Mouse (Mus musculus): ENCODE data around the gene Gramd1a. TPM values are rescaled to one million over a fixed set of nuclear protein-coding genes. Genes with fewer than 3 reads are reported as not detected.

Gene Gramd1a
- polyA plus RNA-seq, 1 experiment from 2014 or later: 241 TPM

DNA sequence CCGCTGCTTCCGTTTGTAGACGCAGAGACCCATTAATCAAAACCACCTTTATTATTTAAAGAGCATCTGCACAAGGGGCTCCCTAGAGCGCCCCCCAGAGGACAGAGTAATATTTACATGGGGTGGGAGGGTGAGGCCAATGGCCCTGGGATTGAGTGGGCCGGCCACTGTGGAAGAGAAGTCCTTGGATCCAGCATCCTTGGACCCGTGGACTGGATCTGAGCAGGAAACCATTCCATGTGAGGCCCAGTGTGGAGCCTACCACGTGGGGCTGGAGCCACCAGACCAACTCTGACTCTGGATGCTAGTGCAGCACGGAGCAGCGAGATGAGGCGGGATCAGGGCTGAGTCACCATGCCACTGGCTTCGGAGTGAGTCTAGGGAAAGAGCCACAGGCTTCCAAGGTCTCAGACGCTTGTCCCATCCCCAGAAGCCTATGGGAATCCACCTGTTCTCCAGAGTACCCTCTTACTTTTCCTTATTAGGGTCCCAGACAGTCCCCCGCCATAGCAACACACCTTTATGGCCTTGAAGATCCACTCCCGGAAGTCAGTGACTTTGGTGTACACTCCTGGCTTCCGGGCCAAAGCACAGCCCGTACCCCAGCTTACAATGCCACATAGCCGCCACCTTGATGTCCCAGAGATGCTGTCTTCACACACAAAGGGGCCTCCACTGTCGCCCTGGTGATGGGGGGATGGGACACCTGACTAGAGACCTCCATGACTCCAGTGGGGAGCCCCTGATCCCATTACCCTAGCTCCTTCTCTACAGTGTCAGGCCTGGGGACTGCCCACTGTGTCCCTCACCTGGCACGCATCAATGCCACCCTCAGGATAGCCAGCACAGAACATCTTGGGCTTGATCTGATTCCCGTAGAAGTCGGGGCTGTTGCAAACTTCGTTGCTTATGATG lies 56.7 kb downstream of the Gramd1a start:
- H3K9ac ChIP-seq (replicated peaks): no peak overlapping the region
- H3K4me1 ChIP-seq (replicated peaks): no peaks in the 10 kb centered on the region
- no peak for ATAC-seq
- no peak overlapping the region for H3K4me3 ChIP-seq (replicated peaks)
- no peak overlapping the region for H3K4me2 ChIP-seq (replicated peaks)
- H3K27me3 ChIP-seq: no peaks in the 10 kb centered on the region
- no peaks in the 10 kb centered on the region for H3K9me3 ChIP-seq
- no peak overlapping the region for H3K27ac ChIP-seq
- 83% methylated on average over 22 of the region's 22 CpGs for WGBS
- H3K36me3 ChIP-seq: no peaks in the 10 kb centered on the region

DNA sequence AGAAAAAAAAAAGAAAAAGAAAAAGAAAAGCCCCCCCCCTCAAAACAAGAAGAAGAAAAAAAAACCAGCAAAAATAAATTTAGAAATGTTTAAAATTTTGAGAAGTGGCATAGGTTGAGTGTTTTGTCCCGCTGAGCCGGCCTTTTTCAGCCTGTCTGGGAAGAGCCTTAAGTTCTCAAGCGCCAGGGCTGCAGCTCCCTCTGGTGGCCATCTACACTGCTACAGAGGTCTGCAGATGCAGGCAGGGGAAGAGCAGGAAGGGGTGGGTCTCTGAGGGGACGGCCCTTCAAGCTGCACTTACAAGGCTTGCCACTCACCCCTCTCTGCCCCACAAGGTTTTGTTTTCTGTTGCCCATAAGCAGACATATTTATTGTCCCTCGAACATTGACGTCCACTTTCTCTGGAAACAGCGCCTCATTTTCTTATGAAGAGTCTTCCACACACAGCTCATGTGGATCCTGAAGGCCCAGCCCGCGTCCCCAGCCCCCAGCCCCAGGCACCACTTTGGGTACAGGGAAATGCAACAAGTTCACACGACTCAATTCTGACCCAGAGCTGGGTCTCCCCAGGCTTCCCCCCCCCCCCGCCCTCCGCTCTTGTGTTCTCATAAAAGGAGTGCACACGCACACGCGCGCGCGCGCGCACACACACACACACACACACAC lies 58.0 kb downstream of the Gramd1a start:
- no peak overlapping the region for H3K9ac ChIP-seq (replicated peaks)
- no peaks in the 10 kb centered on the region for H3K9me3 ChIP-seq
- whole genome bisulfite sequencing: 51% methylated on average over 20 of the region's 20 CpGs
- no peaks in the 10 kb centered on the region for H3K27me3 ChIP-seq
- H3K27ac ChIP-seq: no peak overlapping the region
- H3K4me1 ChIP-seq (replicated peaks): no peaks in the 10 kb centered on the region
- no peaks in the 10 kb centered on the region for H3K36me3 ChIP-seq
- peak overlapping the region; percentile 39 for H3K4me2 ChIP-seq (replicated peaks)
- peak overlapping the region; percentile 17; the same call in 1 of the 2 replicates for H3K4me3 ChIP-seq (replicated peaks)
- peak; percentile 95 for ATAC-seq

DNA sequence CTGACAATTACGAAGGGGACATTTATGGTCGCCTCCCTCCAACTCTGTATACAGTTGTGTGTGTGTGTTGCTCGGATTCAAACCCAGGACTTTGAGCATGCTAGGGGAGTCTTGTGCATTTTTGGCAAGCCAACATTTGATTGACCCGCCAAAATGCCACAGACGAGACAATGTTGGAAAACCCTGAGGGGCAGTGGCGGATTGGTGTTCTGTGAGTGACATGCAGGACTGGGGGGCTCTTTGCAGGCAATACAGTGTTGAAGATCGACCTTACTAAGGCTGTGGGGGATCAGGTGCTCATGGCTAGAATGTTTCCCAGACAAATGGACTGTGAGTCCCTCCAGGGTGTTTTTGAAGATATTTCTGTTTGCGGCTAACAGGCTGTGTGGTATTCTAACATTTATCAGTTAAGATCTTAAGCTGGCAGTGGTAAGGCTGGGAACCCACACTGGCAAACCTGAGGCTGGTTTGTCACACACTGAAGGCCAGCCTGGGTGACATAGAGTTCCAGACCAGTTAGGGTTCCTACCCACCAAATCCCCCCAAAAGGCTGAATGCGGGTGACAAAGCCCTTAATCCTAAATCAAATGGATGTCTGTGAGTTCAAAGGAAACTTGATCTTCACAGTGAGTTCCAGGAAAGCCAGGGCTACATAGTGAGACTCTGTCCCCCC lies 58.7 kb downstream of the Gramd1a start:
- H3K27ac ChIP-seq: no peak overlapping the region
- H3K27me3 ChIP-seq: no peaks in the 10 kb centered on the region
- 73% methylated on average over 9 of the region's 9 CpGs for WGBS
- no peaks in the 10 kb centered on the region for H3K36me3 ChIP-seq
- no peaks in the 10 kb centered on the region for H3K4me1 ChIP-seq (replicated peaks)
- ATAC-seq: no peak
- H3K4me2 ChIP-seq (replicated peaks): no peak overlapping the region
- H3K9ac ChIP-seq (replicated peaks): no peak overlapping the region
- no peaks in the 10 kb centered on the region for H3K9me3 ChIP-seq
- H3K4me3 ChIP-seq (replicated peaks): no peak overlapping the region

DNA sequence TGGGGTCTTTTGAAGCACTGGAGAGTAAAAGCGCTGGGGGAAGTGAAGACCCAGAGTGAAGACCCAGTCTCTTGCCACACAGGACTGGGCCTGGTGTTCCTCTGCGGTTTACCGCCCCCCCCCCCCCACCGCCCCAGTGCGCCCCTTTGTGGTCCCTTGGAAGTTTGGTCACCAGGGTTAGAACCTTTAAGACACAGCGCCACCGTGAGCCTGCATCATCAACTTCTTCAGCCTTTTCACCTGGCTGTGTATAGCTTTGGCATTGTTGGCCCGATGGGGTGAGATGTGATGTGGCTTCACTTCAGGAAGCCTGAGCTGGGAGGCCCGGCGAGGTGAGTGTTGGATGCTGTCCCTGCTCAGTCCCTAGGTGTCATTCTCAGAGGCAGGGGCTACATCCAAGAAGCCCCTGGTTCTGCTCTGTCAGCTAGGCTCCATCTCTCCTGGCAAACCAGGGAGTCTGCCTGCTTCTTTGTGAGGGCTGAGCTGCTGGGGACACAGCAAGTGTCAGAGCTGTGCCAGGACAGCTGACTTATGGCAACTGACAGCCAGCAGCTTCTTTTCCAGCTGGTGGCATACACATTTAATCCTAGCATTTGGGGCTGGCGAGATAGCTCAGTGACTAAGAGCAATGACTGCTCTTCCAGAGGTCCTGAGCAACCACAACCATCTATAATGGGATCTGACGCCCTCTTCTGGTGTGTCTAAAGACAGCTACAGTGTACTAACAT lies 60.8 kb downstream of the Gramd1a start:
- Histone ChIP-seq H3K9ac (replicated peaks) (no peak overlapping the region), H3K4me1 (replicated peaks) (no peaks in the 10 kb centered on the region), H3K4me3 (replicated peaks) (no peak overlapping the region), H3K27me3 (no peaks in the 10 kb centered on the region), H3K27ac (no peak overlapping the region), H3K4me2 (replicated peaks) (no peak overlapping the region), H3K9me3 (no peaks in the 10 kb centered on the region), H3K36me3 (no peaks in the 10 kb centered on the region)
- whole genome bisulfite sequencing: 26% methylated on average over 12 of the region's 12 CpGs
- no peak for ATAC-seq

DNA sequence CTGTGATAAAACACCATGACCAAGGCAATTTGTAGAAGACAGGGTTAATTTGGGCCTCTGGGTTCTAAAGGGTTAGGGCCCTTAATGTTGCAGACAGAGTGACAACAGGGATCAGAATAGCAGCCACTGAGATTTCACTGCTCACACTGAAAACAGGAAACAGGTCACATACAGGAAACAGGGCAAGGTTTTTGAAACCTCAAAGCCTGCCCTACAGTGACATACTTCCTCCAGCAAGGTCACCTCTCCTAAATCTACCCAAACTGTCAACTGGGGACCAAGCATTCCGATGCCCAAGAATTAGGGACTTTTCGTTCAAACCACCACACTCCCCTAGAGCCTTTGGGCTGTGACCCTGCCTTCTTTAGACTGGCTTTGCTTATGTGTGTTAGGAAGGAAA lies 66.0 kb downstream of the Gramd1a start:
- no peak overlapping the region for H3K4me3 ChIP-seq (replicated peaks)
- no peaks in the 10 kb centered on the region for H3K27me3 ChIP-seq
- 0 out of 2 replicates have a peak, but pooled peaks cover 3% of the 10 kb centered on the region for H3K9me3 ChIP-seq
- H3K36me3 ChIP-seq: no peaks in the 10 kb centered on the region
- 90% methylated on average over 2 of the region's 2 CpGs for WGBS
- no peak for ATAC-seq
- H3K9ac ChIP-seq (replicated peaks): no peak overlapping the region
- H3K4me2 ChIP-seq (replicated peaks): no peak overlapping the region
- H3K27ac ChIP-seq: no peak overlapping the region
- H3K4me1 ChIP-seq (replicated peaks): 0 out of 2 replicates have a peak, but pooled peaks cover 4% of the 10 kb centered on the region

DNA sequence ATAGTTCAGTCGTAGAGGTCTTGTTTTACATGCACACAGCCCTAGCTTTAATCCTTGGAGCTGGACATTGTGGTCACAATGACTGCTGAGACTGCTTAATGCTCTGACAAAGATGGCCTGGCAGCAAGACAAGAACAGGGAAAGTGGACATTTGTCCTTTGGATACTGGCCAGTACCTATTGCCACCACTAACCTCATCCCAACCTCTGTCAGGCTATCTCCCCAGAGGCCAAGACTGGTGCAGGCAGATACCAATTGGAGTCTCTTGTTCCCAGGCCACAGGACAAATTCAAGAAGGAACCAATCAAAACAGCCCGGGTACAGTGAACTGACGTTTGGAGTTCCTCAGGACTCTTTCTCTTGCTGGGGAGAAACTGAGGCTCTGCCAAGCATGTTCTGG lies 67.5 kb downstream of the Gramd1a start:
- no peak overlapping the region for H3K9ac ChIP-seq (replicated peaks)
- no peak overlapping the region for H3K27ac ChIP-seq
- H3K4me3 ChIP-seq (replicated peaks): no peak overlapping the region
- 63% methylated on average over 3 of the region's 3 CpGs for WGBS
- 0 out of 2 replicates have a peak, but pooled peaks cover 3% of the 10 kb centered on the region for H3K9me3 ChIP-seq
- H3K4me1 ChIP-seq (replicated peaks): peaks cover 8% of the 10 kb centered on the region; the same call in 1 of the 2 replicates
- no peak for ATAC-seq
- no peak overlapping the region for H3K4me2 ChIP-seq (replicated peaks)
- H3K36me3 ChIP-seq: no peaks in the 10 kb centered on the region
- no peaks in the 10 kb centered on the region for H3K27me3 ChIP-seq

DNA sequence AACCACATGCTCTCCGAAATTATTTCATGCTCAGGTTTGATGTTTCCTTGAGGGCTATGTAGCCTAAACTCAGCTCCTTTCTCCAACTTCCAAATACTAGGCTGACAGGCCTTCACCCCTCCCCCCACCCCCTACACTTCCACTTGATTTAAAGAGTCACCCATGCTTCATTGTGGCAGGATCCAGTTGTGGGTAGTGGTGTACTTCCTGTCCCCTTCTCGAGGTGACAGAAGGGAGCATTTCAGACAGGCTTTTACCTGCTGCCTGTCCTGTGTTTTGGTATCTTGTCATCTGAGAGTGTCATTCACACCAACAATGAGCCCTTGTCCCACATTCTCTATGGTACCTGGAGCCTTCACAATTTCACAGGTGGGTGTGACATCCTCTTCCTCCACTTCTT lies 68.4 kb downstream of the Gramd1a start:
- Histone ChIP-seq H3K27me3 (no peaks in the 10 kb centered on the region), H3K36me3 (no peaks in the 10 kb centered on the region), H3K4me3 (replicated peaks) (no peak overlapping the region), H3K9ac (replicated peaks) (no peak overlapping the region), H3K4me2 (replicated peaks) (no peak overlapping the region), H3K27ac (no peak overlapping the region), H3K9me3 (0 out of 2 replicates have a peak, but pooled peaks cover 3% of the 10 kb centered on the region), H3K4me1 (replicated peaks) (peaks cover 13% of the 10 kb centered on the region; the same call in 1 of the 2 replicates)
- ATAC-seq: no peak
- 84% methylated on average over 2 of the region's 2 CpGs for WGBS

DNA sequence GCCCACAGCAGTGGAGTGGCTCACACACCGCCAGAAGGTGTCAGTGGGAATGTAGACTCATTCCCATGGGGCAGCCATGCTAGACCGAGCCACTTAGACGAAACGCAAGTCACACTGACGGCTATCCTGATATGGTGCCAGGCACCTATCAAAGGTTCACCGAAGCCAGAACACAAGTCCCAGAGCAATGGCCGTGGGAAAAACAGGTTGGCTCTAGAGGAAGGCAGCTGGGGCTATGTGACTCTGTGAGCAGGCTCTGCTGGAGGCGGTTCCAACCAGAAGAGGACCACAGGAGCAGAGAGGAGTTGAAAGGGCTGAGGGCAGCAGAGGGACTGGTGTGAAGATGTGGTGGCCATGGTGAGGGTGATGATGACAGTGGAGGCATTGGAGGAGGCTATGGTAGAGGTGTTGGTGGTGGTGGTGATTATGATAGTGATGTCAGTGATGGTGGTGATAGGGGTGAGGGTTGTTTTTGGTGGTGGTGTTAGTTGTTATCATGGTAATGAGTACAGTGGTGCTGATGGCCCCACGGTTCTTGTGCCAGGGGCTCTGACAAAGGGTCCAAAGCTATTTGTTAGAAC lies 69.4 kb downstream of the Gramd1a start:
- H3K9me3 ChIP-seq: 0 out of 2 replicates have a peak, but pooled peaks cover 3% of the 10 kb centered on the region
- WGBS: 93% methylated on average over 9 of the region's 9 CpGs
- H3K27ac ChIP-seq: no peak overlapping the region
- no peaks in the 10 kb centered on the region for H3K27me3 ChIP-seq
- H3K4me1 ChIP-seq (replicated peaks): peaks cover 13% of the 10 kb centered on the region; the same call in 1 of the 2 replicates
- no peaks in the 10 kb centered on the region for H3K36me3 ChIP-seq
- ATAC-seq: no peak
- no peak overlapping the region for H3K9ac ChIP-seq (replicated peaks)
- H3K4me2 ChIP-seq (replicated peaks): no peak overlapping the region
- H3K4me3 ChIP-seq (replicated peaks): no peak overlapping the region

DNA sequence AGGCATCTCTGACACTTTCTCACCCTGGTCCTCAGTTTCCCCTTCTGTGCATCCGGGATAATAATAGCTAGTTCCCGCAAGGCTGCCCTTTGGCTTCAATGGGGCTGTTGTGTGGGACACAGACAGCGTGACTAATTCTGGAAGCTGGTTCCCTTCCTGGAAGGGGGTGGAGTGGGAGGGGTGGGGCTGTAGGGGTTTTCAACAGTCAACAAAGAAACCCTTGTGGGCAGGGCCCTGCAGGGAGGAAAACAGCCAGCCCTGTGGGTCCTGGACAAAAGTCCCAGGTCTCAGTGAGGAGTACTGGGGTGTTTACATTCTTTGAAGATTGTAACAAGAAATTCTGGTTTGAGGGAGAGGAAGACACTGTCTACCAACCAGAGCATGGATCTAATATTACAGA lies 70.5 kb downstream of the Gramd1a start:
- Histone ChIP-seq H3K9ac (replicated peaks) (no peak overlapping the region), H3K36me3 (no peaks in the 10 kb centered on the region), H3K4me1 (replicated peaks) (peaks cover 13% of the 10 kb centered on the region; the same call in 1 of the 2 replicates), H3K27me3 (no peaks in the 10 kb centered on the region), H3K27ac (no peak overlapping the region), H3K4me3 (replicated peaks) (no peak overlapping the region), H3K4me2 (replicated peaks) (no peak overlapping the region), H3K9me3 (0 out of 2 replicates have a peak, but pooled peaks cover 3% of the 10 kb centered on the region)
- whole genome bisulfite sequencing: 18% methylated on average over 3 of the region's 3 CpGs
- no peak for ATAC-seq

DNA sequence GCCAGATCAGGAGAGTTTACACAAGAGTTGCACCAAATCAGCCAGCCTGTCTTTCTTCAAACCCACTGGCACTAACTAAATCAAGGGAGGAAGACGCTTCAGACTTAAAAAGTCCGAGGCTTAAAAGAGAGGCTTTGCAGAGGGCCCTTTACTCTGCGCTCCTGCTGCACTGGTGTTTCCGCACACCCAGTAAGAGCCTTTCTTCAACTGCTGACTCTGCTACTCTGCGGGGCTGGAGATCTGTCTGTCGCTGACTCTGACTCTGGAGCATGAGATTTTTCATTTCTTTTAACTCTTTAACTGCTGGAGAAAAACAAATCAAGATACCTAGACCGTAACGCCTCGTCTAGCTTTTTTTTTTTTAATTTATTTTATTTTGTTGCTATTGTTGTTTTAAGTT lies 71.6 kb downstream of the Gramd1a start:
- H3K9ac ChIP-seq (replicated peaks): no peak overlapping the region
- no peak overlapping the region for H3K4me3 ChIP-seq (replicated peaks)
- no peaks in the 10 kb centered on the region for H3K36me3 ChIP-seq
- H3K9me3 ChIP-seq: 0 out of 2 replicates have a peak, but pooled peaks cover 3% of the 10 kb centered on the region
- no peak overlapping the region for H3K4me2 ChIP-seq (replicated peaks)
- peaks cover 13% of the 10 kb centered on the region; the same call in 1 of the 2 replicates for H3K4me1 ChIP-seq (replicated peaks)
- H3K27me3 ChIP-seq: no peaks in the 10 kb centered on the region
- ATAC-seq: no peak
- H3K27ac ChIP-seq: no peak overlapping the region
- WGBS: 48% methylated on average over 9 of the region's 9 CpGs

Measured in midbrain, embryonic 13.5 days (tissue).